Mouse (Mus musculus) fibroblast of lung, adult 2 months (primary cell): ENCODE measurements around the gene Srrm1.
"Not testable (repeated sequence)": the region's sequence is repeated elsewhere in the genome, so short reads cannot be mapped to it uniquely, and the experiment has no call there.

ENCODE experiments used
- DNase-seq: peaks from one replicate; pipeline ENCODE4 v3.0.0-alpha.2; 2011; ENCODE audit warnings: low read depth

The Srrm1 gene

DNA sequence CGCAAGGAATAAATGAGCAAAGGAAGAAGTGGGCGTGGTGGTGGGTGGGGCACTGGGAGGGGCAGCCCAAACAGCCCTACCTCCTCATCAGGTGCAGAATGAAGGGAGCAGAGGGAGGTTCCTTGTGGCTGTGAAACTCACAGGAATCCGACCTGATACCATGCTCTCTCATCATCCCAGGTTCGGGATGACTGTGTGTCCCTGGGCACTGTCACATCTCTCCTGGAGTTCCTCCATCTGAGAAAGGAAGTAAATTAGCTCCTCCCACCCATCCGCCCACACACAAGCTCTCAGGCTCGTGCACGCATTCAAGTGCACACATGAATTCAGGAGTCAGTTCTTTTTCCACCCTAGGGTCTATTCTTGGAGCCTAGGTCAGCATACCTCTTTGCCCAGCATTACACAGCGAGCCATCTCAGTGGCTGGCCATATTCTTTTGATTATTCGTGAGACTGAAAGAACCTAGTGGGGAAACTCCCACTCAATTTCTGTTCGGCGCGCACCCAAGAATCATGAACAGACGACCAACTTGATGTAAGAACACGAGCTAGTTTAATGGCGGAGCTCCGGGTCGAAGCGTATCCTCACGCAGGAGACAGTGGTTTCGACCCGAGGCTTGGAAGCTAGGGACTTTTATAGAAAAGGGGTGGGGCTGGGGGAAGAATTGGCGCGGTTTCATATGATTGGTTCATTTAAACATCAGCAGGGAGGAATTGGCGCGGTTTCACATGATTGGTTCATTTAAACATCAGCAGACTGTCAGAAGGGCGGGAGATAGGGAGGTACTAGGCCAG lies 52.7 kb downstream of the Srrm1 start:
- no peak for DNase-seq

DNA sequence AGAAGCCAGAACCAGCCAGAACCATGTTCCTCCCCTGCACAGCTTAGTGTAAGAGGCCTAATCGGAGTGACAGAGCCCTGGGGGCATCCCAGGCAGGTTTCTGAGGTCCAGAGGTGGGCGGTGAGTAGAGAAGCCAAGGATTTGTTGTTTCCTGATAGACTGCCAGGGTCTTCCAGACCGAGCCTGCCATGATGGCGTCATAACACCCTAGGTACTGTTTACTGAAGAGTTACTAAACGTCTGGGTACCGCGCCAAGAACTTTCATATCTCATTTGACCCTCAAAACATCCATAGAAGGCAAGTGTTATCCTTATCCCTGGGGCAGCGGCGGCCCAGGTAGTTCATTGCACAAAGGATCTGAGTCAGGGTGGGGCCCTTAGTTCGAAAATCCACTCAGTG lies 54.4 kb downstream of the Srrm1 start:
- DNase-seq, result no peak

DNA sequence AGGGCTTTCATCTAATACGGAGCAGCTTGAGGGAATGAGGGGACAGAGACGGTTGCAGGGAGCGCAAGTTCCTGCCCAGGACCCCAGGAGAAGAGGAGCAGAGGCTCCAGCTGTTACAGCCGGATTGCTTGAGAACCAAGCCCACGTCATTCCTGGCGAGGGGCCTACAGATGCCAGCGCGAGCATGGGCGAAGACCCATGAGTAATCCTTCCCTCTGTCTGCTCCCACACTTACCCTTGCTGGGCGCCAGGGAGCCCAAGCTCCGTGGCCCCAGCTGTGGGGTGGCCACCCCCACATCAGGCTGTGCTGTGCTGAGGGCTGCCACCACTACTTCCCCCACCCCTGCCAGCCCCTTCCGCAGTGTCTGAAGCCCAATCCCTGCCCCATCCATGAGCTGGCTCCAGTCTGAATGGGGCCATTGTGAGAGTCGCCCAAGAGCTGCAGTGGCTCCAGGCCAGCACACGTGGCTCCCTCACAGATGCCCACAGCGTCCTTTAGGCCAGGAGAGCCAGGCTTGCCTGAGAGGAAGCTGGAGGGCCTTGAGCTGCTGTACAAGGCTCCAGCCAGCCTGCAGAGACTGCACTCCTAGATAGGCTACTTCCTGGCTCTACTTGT lies 55.1 kb downstream of the Srrm1 start:
- DNase-seq, result peak; percentile 94

DNA sequence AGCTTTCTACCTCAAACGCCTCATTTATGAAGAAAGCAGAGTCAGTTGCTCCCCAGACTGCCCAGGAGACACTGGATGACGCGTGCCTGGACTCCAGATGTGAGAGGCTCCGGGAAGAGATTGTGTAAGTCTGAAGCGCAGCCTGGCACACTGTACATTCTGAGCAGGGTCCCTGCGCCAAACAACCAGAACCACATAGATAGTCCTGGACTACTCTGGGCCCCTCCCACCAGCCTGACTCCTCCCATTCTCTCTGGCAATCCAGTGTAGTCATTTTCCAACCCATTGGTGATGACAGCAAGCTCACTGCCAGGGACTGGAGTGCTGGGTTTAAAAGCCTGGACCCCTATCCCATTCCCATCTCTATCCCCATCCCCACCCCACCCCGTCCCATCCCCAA lies 56.0 kb downstream of the Srrm1 start:
- DNase-seq, result peak; percentile 91

DNA sequence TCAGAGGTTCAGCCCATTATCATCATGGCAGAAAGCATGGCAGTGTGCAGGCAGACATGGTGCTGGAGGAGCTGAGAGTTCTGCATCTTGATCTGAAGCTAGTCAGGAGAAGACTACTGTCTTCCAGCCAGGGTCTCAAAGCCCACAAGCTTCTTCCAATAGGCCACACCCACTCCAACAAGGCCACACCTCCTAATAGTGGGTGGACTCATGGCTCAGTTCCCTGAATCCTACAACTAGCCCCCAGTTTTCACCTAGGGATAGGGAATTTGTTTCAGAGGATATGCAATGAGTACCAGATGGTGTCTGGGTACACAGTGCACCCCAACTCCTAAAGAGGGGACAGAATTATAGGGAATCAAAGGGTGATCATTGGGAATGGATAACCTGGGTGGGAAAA lies 56.6 kb downstream of the Srrm1 start:
- no peak for DNase-seq

DNA sequence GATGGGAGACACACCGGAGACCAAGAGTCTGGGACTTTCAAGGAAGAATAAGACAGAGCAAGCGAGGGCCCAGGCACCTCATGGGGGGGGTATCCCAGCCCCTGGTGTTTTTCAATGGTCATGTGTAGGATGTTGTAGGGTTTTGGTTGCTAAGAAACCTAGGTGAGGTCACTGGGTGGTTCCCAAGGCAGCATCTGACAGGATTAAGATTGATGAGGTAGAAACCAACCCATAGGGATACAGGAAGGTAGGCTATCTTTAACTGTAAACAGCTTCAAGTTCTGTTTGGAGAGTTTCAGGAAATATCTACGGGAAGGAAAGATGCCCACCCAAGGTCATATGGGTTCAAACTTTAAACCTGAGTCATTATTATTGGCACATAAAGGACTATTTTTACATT lies 59.3 kb downstream of the Srrm1 start:
- DNase-seq, result no peak

DNA sequence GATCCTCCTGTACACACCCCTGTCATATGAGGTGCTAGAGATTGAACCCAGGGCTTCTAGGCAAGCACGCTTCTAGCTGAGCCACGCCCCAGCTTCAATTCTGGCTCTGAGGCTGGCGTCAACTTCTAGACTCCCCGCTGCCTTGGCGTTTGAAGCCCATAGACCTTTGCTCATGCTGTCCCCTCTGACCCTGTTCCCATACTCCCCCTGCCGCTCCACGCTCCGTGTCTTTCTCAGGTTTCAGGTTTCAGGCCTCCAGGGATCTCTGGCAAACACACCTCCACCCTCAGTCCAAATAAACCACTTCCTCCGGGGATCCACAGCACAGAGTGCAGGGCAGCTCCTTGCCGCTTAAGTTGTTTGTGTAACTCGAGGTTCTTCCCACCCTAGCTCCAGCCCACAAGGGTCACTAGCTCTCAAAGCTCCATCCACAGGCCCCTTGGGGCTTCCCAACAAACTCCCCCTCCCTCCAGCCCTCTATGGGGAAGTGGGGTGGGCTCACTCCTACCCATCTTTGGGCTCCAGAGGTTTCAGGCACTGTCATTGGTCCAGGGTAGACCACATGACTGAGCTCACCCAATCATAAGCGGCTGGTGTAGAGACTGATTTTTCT lies 60.5 kb downstream of the Srrm1 start:
- no peak for DNase-seq

DNA sequence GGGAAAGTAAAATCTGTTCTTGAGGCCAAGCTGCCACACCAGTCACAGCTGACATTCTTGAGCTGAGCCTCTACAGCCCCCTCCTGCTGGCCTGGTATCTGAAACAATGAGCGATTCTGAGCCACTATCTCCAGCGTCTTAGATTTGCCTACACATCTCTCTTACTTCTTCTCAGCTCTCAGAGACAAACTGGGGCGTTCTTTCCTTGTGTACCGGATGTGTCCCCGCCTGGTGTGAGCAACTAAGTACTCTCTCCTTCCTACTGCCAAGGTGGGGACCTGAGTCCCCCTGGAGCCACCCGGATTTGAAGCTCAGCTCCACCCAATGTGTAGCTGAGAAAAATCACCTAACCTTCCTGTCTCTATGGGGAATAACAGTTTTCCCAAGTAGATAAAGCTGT lies 61.3 kb downstream of the Srrm1 start:
- DNase-seq, result no peak

DNA sequence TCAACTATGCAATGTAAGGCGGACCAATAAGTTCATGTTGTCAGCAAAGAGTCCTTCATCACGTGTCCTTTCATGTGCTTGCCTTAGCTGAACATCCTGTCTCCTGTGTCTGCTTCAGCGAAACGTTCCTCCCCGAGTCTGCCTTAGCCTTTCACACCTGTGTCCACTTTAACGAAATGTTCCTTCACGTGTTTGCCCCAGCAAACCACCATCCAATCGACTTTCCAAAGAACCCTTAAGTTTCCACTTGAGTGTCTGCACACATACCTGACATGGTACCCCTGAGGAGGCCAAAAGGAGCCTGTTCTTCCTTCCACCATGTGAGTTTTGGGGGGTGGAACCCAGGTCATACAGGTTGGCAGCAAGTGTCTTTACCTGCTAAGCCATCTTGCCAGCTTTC lies 61.9 kb downstream of the Srrm1 start:
- no peak for DNase-seq

DNA sequence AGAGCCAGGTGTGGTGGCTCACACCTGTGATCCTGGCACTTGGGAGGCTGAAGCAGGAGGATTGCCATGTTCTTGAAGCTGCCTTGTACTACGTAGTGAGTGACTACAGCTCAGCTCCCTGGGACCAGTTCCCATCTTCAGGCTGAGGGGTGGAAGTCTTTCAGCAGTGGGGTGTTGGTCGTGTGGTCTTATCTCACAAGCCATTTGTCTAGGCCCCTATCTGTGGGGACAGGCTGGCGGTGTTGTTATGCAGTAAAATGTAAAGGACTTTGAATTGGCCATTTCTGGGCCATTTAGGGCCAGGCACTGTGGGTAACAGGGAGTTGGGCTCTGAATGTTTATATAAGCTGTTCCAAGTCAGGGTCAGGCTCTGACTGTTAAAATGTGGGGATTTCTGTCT lies 65.1 kb downstream of the Srrm1 start:
- no peak for DNase-seq

DNA sequence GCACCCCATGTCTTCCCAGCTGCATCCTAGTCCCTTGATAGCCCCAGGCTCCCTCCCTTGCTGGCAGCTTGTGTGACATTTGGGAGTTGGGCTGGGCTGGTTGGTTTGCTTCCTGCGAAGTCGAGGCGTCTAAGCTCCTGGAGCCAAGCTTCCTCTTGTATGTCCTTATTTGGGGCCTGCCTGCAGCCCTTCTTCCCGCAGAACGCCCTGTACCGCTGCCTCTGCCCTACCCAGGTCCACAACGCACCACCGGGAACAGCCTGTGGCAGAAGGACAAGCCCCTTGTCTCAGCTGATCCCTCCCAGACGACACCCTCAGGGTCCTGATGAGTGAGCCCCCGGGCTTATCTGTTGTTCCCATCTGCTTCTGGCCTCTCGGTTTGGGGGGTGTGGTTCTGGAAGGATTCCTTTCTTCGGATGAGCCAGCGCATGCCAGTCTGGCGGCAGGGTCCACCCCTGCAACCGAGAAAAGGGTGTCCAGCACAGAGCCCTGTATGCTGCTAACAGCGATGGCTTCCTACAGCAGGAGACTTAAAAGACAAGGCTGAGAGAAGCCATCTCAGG lies 66.2 kb downstream of the Srrm1 start:
- no peak for DNase-seq

DNA sequence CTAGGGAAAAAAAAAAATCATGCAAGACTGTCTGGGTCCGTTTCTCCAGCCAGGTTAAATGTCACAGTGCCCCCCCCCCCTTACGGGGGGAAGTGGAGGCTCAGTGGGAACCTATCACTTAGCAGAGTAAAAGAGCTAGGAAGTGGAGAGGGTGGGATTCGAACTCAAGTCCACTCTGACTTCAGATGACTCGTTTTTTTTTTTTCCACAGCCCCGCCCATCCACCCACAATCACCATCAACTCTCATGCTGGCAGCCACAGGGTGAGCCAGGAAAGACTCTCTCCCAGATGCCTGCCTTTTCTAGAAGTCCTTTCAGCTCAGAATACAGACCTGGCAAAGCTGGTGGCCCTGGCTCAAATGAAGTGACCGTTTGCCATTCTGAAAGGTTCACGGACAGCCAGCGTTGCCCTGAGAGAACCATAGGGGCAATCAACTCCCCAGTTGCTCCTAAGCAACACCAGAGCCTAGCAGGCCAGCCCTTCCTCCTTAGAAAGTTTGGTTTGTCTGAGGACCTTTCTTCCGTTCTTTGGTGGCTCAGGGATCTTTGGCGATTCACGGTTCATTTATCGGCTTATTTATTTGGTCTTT lies 67.0 kb downstream of the Srrm1 start:
- no peak for DNase-seq

DNA sequence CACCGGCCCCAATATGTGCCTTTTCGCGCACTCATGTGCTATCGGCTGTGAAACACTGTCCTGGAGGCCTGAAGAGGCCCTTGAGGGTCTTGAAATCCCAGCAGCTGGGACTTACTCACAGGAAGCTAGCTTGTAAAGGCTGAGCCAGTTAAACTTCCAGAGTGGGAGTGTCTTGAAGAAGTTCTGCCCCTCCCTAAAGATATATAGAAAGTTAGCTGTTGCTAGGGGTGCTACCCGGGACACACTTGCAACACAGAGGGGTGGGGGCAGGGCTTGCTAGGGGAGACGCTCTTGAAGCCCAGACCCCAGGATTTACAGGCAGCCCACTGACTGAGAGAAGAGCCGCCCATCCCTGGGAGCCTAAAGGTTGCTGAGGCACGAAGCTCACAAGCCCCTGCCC lies 67.7 kb downstream of the Srrm1 start:
- DNase-seq, result no peak

DNA sequence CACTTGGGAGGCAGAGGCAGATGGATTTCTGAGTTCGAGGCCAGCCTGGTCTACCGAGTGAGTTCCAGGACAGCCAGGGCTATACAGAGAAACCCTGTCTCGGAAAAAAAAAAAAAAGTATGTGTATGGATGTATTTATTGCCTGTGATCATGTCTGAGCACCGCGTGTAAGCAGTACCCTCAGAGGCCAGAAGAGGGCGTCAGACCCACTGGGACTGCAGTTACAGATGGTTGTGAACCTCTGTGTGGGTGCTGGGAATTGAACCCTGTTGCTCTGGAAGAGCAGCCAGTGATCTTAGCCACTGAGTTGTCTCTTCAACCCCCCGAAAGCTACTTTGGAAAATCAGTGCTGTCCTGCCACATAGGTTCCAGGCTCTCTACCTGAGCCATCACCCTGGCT lies 69.2 kb downstream of the Srrm1 start:
- no peak for DNase-seq

DNA sequence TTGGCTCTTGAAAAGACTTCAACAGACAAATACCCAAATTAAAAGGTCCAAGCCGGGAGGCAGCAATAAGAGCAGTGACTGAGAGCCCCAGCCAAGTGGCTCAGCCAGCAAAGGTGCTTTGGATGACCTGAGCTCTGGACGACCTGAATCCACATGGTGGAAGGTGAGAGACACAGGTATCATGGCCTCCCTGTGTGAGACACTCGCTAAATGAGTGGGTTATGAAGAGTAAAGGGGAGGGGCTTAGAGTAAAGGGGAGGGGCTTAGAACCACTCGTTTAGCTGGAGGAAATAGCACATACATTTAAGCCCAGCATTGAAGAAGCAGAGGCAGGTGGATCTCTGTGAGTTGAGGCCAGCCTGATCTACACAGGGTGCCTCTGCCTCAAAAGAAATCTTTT lies 69.7 kb downstream of the Srrm1 start:
- DNase-seq, result no peak

DNA sequence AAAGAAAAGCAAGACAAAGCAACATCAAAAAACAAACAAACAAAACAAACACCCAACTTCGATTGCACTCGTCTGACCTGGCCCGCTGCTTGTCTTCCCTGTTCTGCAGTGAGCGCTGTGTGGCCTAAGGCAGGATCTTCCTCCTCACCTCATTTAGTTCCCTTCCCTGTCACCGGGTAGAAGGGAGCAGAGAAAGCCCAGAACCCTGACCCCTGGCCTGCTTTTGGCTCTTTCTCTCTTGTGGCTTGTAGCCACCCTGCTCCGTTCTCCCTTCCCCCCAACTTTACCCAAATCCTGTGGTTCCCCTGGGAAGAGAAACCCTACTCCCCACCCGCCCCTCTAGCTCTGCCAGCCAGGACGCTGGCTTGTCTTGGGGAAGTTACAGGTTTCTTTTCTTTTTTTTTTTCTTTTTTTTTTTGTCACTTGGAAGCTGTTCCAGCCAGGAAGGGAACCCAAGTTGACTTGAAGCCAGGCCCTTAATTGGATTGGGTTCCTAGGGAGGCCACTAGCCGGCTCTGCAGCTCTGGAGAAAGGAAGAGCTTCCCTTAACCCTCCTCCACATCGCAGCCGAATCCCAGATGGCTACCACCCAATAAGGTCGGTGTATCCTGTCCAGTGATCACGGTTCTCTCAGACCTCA lies 70.3 kb downstream of the Srrm1 start:
- no peak for DNase-seq

DNA sequence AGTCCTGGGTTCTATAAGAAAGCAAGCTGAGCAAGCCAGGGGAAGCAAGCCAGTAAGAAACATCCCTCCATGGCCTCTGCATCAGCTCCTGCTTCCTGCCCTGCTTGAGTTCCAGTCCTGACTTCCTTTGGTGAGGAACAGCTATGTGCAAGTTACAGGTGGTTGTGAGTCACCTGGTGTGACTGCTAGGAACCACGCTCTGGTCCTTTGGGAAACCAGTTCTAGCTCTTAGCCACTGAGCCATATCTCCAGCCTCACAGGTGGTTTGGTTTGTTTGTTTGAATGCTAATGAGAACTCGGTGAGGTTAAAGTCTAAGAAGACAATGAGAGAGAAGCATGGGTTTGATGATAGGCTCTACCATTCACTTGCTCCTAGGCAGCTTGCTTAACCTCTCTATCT lies 73.1 kb downstream of the Srrm1 start:
- DNase-seq, result not testable (repeated sequence)

DNA sequence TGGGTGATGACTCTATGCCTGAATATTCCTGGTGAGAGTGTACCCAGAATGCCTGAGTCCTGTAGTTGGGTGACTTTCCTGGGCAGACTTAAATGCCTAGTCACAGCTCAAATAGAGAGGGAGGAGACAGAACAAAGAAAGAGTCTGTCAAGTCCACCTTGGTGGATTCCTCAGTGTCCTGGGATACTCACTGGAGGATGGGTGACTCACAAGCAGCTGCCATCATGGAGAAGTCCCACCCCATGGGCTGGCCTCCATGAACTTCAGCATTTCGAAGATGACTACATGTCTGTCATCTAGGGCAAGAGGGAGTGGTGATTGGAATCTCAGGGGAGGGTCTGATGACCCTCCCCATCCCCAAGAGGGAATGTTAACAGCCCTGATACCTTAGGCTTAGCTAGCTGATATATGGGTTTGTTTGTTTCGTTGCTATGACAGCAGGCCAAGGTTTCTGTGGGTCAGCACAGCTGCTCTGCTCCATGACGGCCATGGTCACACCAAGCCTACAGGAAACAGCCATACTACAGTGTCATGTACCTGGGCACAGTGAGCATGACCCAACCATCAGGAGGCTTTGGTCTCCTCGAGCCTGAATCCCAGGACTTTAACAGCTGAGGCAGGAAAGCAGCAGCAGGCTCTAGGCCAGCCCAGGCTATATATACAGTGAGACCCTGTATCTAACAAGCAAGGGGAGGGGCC lies 76.3 kb downstream of the Srrm1 start:
- no peak for DNase-seq

DNA sequence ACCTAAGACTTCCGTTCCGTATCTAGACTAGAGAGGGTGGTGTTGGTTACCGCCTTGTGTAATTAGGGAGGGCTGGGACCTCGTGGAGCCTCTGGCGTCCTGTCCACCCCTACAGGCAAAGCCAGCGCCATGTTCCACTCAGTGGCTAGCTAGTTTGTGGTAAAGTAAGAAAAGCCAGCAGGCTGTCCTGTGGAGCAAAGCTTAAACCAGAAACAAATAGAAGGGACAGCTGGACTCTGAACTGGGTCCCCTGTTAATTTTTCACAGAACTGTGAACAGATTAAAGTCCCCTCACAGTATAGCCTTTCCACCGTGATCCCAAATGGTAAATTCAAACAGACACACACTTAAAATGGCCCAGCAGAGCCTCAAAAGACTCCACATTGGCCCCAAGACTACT lies 78.4 kb downstream of the Srrm1 start:
- DNase-seq, result no peak

DNA sequence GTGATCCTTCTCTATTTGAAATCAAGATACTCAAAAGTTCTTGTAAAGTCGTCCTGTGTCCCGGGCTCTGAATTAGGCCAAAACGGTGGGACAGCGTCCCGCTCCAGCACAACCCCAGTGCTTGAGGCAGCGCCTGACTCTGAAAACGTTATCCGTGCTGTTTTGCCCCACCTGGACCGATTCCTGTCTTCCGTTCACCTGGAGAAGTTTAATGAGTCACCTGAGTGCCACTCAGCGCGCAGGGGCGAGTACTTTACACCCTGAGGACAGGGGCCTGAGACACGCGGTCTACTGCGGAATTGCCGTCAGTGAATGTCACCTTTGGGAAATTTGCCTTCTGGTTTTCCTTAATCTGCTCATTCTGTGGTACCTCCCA lies 79.8 kb downstream of the Srrm1 start:
- DNase-seq, result no peak

DNA sequence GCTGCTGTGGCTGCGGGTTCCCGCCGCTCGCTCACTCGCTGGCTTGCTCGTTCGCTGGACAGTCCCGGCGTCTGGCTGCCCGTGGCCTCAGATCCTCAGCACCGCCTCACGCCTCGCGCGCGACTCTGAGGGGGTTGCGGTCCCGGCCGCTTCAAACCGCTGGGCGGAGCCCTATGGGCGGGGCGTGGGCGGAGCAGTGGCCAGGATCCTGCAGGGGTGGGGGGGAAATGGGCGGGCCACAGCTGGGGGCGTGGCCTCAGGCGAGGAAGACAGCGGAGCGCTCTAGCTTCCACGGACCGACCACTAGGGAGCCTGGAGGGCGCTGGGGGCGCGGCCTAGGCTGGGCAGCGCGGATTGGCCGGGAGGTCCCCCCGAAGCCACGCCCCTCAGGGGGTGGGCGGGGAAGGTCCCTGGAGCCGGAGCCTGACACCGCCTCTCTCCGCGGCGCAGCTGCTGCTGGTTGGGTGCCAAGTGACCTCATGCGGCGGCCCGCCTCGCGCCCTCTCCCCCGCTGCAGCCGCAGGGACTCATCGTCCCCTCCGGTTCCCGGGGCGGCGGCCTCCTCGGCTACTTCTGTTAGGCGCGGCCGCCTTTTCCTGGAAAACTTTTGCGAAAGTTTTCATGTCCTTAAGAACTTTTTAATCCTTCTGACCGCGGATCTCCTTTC lies 80.3 kb downstream of the Srrm1 start, which contains the start of gene Clic4:
Clic4 (minus strand) TSS at position 175 of the 667 bp plus-strand sequence.
- peak; percentile 93 for DNase-seq
